Mouse (Mus musculus) macrophage (primary cell): ENCODE results near the gene Olfr1223. TPM values are rescaled to one million over a fixed set of nuclear protein-coding genes. Genes with fewer than 3 reads are reported as not detected.
"Not testable (repeated sequence)": the region's sequence is repeated elsewhere in the genome, so short reads cannot be mapped to it uniquely, and the experiment has no call there.

ENCODE experiments used
- H3K27ac ChIP-seq: fragments of 350-480 bp; formaldehyde crosslinking; 2 replicates; pipeline ENCODE4 v1.9.0; 2021
- H3K36me3 ChIP-seq: fragments of 350-480 bp; formaldehyde crosslinking; 2 replicates; pipeline ENCODE4 v1.9.0; 2021; ENCODE audit errors: inconsistent target
- H3K4me3 ChIP-seq: fragments of 350-480 bp; formaldehyde crosslinking; 2 replicates; pipeline ENCODE4 v1.9.0; 2021; ENCODE audit errors: inconsistent target
- H3K79me2 ChIP-seq: fragments of 350-480 bp; formaldehyde crosslinking; 2 replicates; pipeline ENCODE4 v1.9.0; 2021; ENCODE audit errors: inconsistent target
- WGBS: methylation state at CpG from one replicate; pipeline ENCODE4 v1.1.7; 2026; ENCODE audit warnings: inconsistent platforms; ENCODE audit not compliant: missing documents; 5-methylcytosine and 5-hydroxymethylcytosine counted together
- polyA plus RNA-seq: library from polyadenylated mRNA; stranded (reverse); fragments of 250-400 nt; gene quantifications from 3 replicates; pipeline ENCODE4 v1.2.4, GENCODE M21; 2018; ENCODE audit warnings: inconsistent platforms
- total RNA-seq, 78 experiments: library from RNA; depleted of rRNA; stranded (reverse); fragments of 250-400 nt; gene quantifications; 1 replicate in 9 of 78; 2 replicates in 24 of 78; 3 replicates in 43 of 78; 4 replicates in 2 of 78; pipeline ENCODE4 v1.2.4; 2018; ENCODE audit warnings: inconsistent platforms in 56 of 78

Gene Olfr1223
- not detected for total RNA-seq (2018; cell fraction: chromatin; rRNA removed)
- not detected for total RNA-seq (2018; cell fraction: cytosol; rRNA removed)
- not detected for total RNA-seq (2018; cell fraction: nucleus; rRNA removed)
- polyA plus RNA-seq: not detected in 3 replicates

DNA sequence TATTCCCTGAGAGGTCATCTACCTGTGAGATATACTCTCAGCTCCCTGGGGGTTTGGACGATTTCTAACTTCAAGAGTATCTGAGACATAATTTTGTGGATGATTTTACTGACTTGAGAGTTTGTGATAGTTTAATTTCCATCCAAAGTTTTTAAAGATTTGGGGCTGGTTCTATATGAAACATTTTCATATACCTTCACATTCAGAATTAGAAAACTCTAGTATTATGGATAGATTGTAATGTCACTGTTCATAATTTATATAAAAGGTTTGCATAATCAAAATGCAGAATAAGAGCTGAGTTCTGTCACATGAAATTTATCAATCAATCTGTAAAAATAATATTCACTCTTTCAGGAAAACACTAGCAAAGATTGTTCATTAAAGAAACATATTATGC lies at the start of gene Olfr1223:
TSS of gene Olfr1223 (minus strand) at position 101 of the 400 bp plus-strand sequence.
- Histone ChIP-seq H3K79me2 (no peaks in the 10 kb centered on the region), H3K27ac (no peak within 1 kb of the TSS), H3K4me3 (no peak within 1 kb of the TSS), H3K36me3 (no peaks in the 10 kb centered on the region)
- 55% methylated on average over 1 of the region's 1 CpGs for WGBS

- Histone ChIP-seq H3K27ac (no peak within 1 kb of the TSS), H3K79me2 (no peaks in the 10 kb centered on the region), H3K36me3 (no peaks in the 10 kb centered on the region), H3K4me3 (no peak within 1 kb of the TSS)
- WGBS: 79% methylated on average over 2 of the region's 2 CpGs
Observed at GRCm38 (mm10) chr2:89199948-89200347, 48.6 kb upstream of the Olfr1223 start, which contains the start of gene Olfr1226. Olfr1226 (minus strand) TSS chr2:89200048.

DNA sequence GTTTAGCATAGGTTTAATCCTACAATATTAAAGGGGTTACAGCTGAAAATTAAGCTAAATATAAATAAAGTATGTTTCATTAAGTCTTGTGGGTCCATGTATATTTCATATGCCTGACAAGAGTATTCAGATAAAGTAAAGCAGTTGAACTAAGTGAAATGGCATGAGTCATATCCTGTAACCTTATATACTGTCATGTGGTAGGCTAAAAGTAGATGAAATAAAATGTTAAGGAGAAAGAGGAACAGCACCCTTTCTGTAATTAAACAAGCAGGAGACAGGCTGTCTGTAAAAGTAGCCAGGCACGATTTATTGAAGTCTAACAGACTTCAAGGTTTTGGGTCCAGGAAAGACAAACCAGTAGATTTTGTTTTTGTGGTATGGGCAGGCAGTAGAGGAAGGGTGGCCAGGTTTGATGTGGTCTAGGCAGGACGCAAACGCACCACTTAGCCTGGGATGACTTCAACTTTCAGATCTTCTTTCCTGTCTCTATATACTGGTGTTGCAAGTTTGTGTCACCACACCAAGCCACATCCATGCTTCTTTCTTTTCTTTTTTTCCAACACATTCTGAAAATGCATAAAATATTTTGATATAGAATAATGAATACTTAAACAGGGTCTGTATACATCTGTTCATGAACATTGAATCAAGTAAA lies 45.1 kb upstream of the Olfr1223 start:
- no peaks in the 10 kb centered on the region for H3K36me3 ChIP-seq
- peak overlapping the region; percentile 72 for H3K27ac ChIP-seq
- H3K4me3 ChIP-seq: no peak overlapping the region
- no peaks in the 10 kb centered on the region for H3K79me2 ChIP-seq
- 7% methylated on average over 3 of the region's 3 CpGs for WGBS

GRCm38 (mm10) chr2:89174569-89174968 lies 23.2 kb upstream of the Olfr1223 start, which contains the start of gene Olfr1225:
Olfr1225 (minus strand) TSS chr2:89174669.
- WGBS: 89% methylated on average over 1 of the region's 1 CpGs
- H3K27ac ChIP-seq: no peak within 1 kb of the TSS
- H3K36me3 ChIP-seq: no peaks in the 10 kb centered on the region
- no peak within 1 kb of the TSS for H3K4me3 ChIP-seq
- H3K79me2 ChIP-seq: no peaks in the 10 kb centered on the region

GRCm38 (mm10) chr2:89164711-89165110 lies 13.4 kb upstream of the Olfr1223 start:
- not testable (repeated sequence) for H3K36me3 ChIP-seq, H3K79me2 ChIP-seq, H3K4me3 ChIP-seq, H3K27ac ChIP-seq
- WGBS: 80% methylated on average over 4 of the region's 4 CpGs

DNA sequence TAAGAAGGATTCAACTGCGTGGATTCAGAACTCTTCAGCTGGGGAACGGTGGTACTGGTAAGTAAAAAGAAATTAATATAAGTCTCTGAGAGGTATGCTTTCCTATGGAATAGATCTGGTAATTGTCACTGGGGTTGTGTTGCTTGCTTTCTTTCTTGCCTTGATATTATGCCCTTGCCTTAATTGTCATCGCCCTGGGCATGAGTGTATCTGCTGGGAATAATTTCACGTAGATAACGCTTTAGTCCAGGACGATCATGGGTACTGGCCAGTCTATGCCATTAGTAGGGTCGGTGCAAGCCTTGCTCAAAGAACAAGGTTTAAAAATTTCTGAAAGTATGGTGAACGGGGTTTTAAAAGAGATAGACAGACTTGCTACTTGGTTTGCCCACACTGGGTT lies 12.6 kb upstream of the Olfr1223 start, which contains the start of gene Olfr1224-ps1:
TSS of gene Olfr1224-ps1 (minus strand) at position 101 of the 400 bp plus-strand sequence.
- not testable (repeated sequence) for H3K27ac ChIP-seq, H3K79me2 ChIP-seq, H3K36me3 ChIP-seq, H3K4me3 ChIP-seq
- WGBS: 92% methylated on average over 6 of the region's 8 CpGs

DNA sequence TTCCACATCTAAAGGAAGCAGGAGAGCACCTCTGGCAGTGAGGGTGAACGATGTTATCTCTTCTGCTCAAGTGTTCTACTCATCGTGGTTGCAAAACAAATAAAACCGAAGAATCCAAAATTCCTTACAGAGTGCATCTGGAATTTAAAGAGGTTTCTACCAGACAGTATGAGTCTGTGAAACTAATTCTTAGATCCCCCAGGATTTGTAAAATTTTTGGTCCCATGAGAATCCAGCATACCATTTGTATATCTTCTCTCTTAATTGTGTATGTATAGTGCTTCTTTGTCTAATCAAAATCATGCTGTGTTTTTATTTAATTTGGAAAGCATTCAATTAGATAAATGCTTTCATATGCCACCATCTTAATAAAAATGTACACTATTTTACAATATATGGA lies 18.4 kb downstream of the Olfr1223 start, which contains the start of gene Olfr1222:
TSS of gene Olfr1222 (minus strand) at position 101 of the 400 bp plus-strand sequence.
- H3K36me3 ChIP-seq: no peaks in the 10 kb centered on the region
- H3K4me3 ChIP-seq: no peak within 1 kb of the TSS
- no peak within 1 kb of the TSS for H3K27ac ChIP-seq
- 77% methylated on average over 3 of the region's 3 CpGs for WGBS
- H3K79me2 ChIP-seq: no peaks in the 10 kb centered on the region

DNA sequence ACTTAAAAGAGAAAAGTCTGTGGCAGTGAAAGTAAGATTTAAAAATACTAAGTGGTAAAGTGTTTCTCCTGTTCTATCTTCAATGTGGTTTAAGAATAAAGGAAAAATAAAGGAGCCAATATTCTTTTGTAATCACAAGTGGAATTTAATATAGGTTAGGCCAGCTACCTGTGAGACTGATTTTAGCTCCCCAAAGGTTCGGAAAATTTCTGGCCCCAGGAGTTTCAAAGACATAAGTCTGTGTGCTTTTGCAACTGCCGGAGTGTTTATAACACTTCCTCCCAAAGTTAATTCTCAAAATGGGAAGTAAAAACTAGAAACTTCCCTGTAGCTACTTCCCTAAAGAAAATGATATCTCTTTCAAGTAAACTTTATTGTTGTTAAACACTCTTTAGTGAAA lies 34.2 kb downstream of the Olfr1223 start, which contains the start of gene Olfr1221:
TSS of gene Olfr1221 (minus strand) at position 101 of the 400 bp plus-strand sequence.
- Histone ChIP-seq H3K36me3 (no peaks in the 10 kb centered on the region), H3K79me2 (no peaks in the 10 kb centered on the region), H3K4me3 (no peak within 1 kb of the TSS), H3K27ac (0 out of 2 replicates have a peak within 1 kb of the TSS, but pooled peaks have one; percentile 14)
- 9% methylated on average over 2 of the region's 2 CpGs for WGBS

DNA sequence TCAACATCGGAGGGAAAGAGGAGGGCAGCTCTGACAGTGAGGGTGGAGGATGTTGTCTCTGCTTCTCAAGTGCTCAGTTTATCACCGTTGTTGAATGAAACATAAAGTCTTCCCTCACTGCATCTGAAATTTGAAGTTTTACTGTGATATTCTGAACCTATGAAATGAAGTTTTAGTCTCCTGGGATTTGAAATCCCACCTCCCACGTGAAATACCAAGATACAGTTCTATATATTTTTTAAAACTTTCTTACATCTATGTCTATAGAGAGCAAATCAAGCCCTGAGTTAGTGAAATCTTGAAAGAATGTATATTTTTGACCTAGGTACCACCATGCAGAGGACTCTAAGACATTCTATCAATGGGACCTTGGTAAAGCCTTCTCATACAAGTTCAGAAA lies 44.6 kb downstream of the Olfr1223 start, which contains the start of gene Olfr1220:
TSS of gene Olfr1220 (minus strand) at position 101 of the 400 bp plus-strand sequence.
- Histone ChIP-seq H3K36me3 (no peaks in the 10 kb centered on the region), H3K4me3 (no peak within 1 kb of the TSS), H3K27ac (no peak within 1 kb of the TSS), H3K79me2 (no peaks in the 10 kb centered on the region)
- 68% methylated on average over 3 of the region's 3 CpGs for WGBS

DNA sequence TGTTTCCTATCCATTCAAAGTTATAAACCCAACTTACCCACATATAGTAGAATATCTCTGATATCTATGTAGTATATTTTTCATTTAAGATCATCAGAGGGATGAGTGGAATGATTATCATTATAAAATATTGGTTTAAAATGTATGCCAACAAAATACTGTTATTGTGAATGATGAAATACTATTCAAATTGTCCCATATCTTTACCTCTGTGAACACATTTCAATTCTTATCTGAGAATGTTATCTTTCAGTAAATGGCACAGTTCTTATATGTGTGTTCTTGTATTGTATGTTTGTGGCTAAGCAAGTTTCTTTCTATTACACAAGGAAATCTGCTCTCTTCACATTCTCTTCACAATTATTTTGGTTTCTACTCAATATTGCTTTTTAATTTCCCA lies 45.7 kb downstream of the Olfr1223 start:
- Histone ChIP-seq H3K79me2 (no peaks in the 10 kb centered on the region), H3K4me3 (no peak overlapping the region)

GRCm38 (mm10) chr2:89093848-89094247 lies 57.5 kb downstream of the Olfr1223 start:
- Histone ChIP-seq H3K27ac (no peak overlapping the region), H3K79me2 (no peaks in the 10 kb centered on the region), H3K36me3 (no peaks in the 10 kb centered on the region), H3K4me3 (no peak overlapping the region)
- 78% methylated on average over 1 of the region's 1 CpGs for WGBS

More for the DNA sequence above, 45.7 kb downstream of the Olfr1223 start:
- Histone ChIP-seq H3K36me3 (no peaks in the 10 kb centered on the region), H3K27ac (no peak overlapping the region)

Other genes starting within 250 kb of the Olfr1223 start
- gene Olfr1208, start 249.2 kb downstream of the Olfr1223 start, polyA plus RNA-seq: not detected in 3 replicates
- gene Olfr1209, start 236.4 kb downstream of the Olfr1223 start, polyA plus RNA-seq: not detected in 3 replicates
- gene Olfr1211, start 213.4 kb downstream of the Olfr1223 start, polyA plus RNA-seq: not detected in 3 replicates
- gene Olfr1212, start 197.6 kb downstream of the Olfr1223 start, polyA plus RNA-seq: not detected in 3 replicates
- gene Gm13762, start 171.3 kb downstream of the Olfr1223 start, polyA plus RNA-seq: not detected in 3 replicates
- gene Olfr1214, start 158.9 kb downstream of the Olfr1223 start, polyA plus RNA-seq: not detected in 3 replicates
- gene Olfr1215, start 144.6 kb downstream of the Olfr1223 start, polyA plus RNA-seq: not detected in 3 replicates
- gene Olfr1216, start 133.2 kb downstream of the Olfr1223 start, polyA plus RNA-seq: not detected in 3 replicates
- not detected in 3 replicates for gene Olfr1217, start 119.5 kb downstream of the Olfr1223 start, polyA plus RNA-seq
- gene Olfr1218, start 90.4 kb downstream of the Olfr1223 start, polyA plus RNA-seq: not detected in 3 replicates
- not detected in 3 replicates for gene Olfr1219, start 68.0 kb downstream of the Olfr1223 start, polyA plus RNA-seq
- not detected in 3 replicates for gene Olfr1220, start 44.7 kb downstream of the Olfr1223 start, polyA plus RNA-seq
- not detected in 3 replicates for gene Olfr1221, start 34.3 kb downstream of the Olfr1223 start, polyA plus RNA-seq
- gene Olfr1222, start 18.5 kb downstream of the Olfr1223 start, polyA plus RNA-seq: not detected in 3 replicates
- gene Olfr1224-ps1, start 12.5 kb upstream of the Olfr1223 start, polyA plus RNA-seq: not detected in 3 replicates
- not detected in 3 replicates for gene Olfr1225, start 23.1 kb upstream of the Olfr1223 start, polyA plus RNA-seq
- not detected in 3 replicates for gene Olfr1226, start 48.5 kb upstream of the Olfr1223 start, polyA plus RNA-seq
- not detected in 3 replicates for gene Olfr1228, start 102.5 kb upstream of the Olfr1223 start, polyA plus RNA-seq
- not detected in 3 replicates for gene Olfr1229, start 136.5 kb upstream of the Olfr1223 start, polyA plus RNA-seq
- not detected in 3 replicates for gene Olfr1230, start 145.7 kb upstream of the Olfr1223 start, polyA plus RNA-seq
- not detected in 3 replicates for gene Olfr1231, start 155.5 kb upstream of the Olfr1223 start, polyA plus RNA-seq
- not detected in 3 replicates for gene Olfr1232, start 178.1 kb upstream of the Olfr1223 start, polyA plus RNA-seq
- gene Olfr1233, start 190.8 kb upstream of the Olfr1223 start, polyA plus RNA-seq: not detected in 3 replicates
- not detected in 3 replicates for gene Olfr1234, start 213.3 kb upstream of the Olfr1223 start, polyA plus RNA-seq